Mouse (Mus musculus): ENCODE measurements at regions not wholly inside any gene's neighbourhood (a gene's known extent, or its start where the extent isn't known, plus 50 kb on each side); places are given as distances from the start of the nearest gene placed in this dataset.

DNA sequence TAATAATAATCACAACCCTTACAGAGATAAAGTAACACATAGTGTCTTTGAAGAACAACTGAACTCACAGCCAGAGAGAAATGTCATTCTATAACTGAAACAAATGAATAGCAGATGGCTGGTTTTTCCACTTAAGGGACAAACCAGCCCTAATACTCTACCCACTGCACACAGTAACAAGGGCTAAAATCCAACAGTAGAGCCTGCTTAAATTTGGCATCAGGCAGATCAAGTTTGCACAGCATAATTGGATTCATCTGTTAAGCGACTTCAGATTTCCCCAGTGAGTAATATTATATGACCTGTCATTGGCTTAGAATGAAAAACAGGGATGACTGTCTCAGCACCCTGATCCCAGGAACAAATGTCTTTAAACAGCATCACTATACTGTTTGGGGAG is 1416.5 kb upstream of the 1700008P02Rik start:
- Histone ChIP-seq H3K36me3 (replicated peaks) (no peaks in the 10 kb centered on the region), H3K4me3 (ENCODE audit: low read depth, low read length) (no peak overlapping the region), H3K4me1 (ENCODE audit: insufficient read depth, low read depth, low read length) (no peaks in the 10 kb centered on the region), H3K27me3 (ENCODE audit: insufficient read depth, low read length) (peaks cover 2% of the 10 kb centered on the region; the same call in 1 of the 2 replicates), H3K9me3 (replicated peaks) (no peaks in the 10 kb centered on the region)
- TF ChIP-seq GATA1 (IDR thresholded peaks at IDR 0.05; ENCODE audit: borderline replicate concordance, low read length) (no peak), TAL1 (conservative IDR thresholded peaks at IDR 0.05; ENCODE audit: low read depth, low read length) (no peak), CTCF (IDR thresholded peaks at IDR 0.05; ENCODE audit: low read depth, low read length) (no peak), POLR2AphosphoS5 (IDR thresholded peaks at IDR 0.05; ENCODE audit: insufficient replicate concordance, low read depth, low read length) (no peak), GATA2 (IDR thresholded peaks at IDR 0.05; ENCODE audit: borderline replicate concordance, low read depth, low read length) (no peak)
- DNase-seq (ENCODE audit: low spot score) (no peak), ATAC-seq (ENCODE audit: extremely low read depth, insufficient number of reproducible peaks, low FRiP score, poor library complexity, severe bottlenecking) (no peak)

DNA sequence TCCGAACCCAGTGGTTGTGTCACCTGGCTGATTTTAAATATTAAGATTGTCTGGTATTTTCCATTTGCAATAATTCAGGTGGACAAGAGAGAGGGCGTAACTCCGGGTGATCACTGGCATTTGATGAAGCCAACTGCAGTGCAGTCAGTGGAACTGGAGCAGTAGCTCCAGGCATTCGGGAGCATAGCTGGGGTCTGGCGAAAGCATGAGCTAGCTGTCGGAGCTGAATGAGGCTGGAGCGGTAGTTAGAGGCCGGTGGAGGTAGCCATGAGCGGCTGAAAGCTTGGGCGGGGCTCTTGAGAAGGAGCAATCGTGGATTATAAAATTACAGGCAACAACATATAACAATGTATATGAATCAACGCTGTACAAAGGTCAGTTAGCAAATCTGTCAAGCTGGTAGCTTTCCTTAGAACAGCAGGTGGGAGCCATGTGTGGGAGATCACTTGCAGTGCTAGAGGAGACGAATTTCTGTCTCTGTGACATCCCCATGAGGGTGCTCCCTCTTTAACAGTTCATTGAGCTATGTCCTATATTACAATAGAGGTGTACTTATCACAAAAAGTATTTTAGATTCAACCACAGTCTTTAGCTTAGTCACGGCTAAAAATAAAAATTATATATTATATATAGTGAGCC is 1415.0 kb upstream of the 1700008P02Rik start:
- DNase-seq (ENCODE audit: low spot score), result no peak
- Histone ChIP-seq H3K9me3 (replicated peaks) (no peaks in the 10 kb centered on the region), H3K36me3 (replicated peaks) (no peaks in the 10 kb centered on the region), H3K4me3 (ENCODE audit: low read depth, low read length) (no peak overlapping the region), H3K27me3 (ENCODE audit: insufficient read depth, low read length) (peaks cover 2% of the 10 kb centered on the region; the same call in 1 of the 2 replicates), H3K4me1 (ENCODE audit: insufficient read depth, low read depth, low read length) (no peaks in the 10 kb centered on the region)
- ATAC-seq (ENCODE audit: extremely low read depth, insufficient number of reproducible peaks, low FRiP score, poor library complexity, severe bottlenecking), result no peak
- no peak for TF ChIP-seq GATA1 (IDR thresholded peaks at IDR 0.05; ENCODE audit: borderline replicate concordance, low read length)

DNA sequence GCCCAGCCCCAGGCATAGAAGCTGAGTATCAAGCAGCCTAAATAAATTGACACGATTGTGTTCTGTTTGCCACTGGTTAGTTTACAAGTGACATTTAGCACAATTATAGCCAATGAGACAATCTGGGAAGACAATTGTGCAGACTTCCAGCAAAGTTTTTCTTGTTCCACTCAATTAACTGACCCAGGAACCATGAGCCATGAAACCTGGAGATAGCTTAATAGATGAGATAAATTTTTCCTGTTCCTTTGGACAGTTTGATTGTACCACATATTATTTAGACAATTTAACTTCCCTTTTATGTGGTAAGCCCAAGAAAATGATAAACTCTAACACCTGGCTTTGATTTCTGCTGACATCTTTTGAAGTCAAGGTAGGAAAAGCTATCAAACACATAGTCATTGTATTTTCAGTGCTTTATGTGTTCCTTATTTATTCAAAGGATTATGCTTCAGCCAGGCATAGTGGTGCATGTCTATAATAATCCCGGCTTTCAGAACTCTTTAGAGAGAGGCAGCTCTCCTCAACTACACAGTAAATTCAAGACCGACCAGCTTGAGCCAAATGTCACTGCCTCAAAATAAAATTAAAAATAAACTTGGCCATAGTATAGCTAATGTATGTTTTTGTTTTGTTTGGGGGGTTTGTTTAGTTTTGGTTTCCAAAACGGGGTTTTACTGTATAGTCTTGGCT is 1406.2 kb upstream of the 1700008P02Rik start:
- H3K36me3 ChIP-seq (replicated peaks), result no peaks in the 10 kb centered on the region
- no peak for TF ChIP-seq GATA2 (IDR thresholded peaks at IDR 0.05; ENCODE audit: borderline replicate concordance, low read depth, low read length)
- TF ChIP-seq TAL1 (conservative IDR thresholded peaks at IDR 0.05; ENCODE audit: low read depth, low read length), result no peak
- TF ChIP-seq POLR2AphosphoS5 (IDR thresholded peaks at IDR 0.05; ENCODE audit: insufficient replicate concordance, low read depth, low read length), result no peak
- TF ChIP-seq GATA1 (IDR thresholded peaks at IDR 0.05; ENCODE audit: borderline replicate concordance, low read length), result no peak
- TF ChIP-seq CTCF (IDR thresholded peaks at IDR 0.05; ENCODE audit: low read depth, low read length), result no peak

DNA sequence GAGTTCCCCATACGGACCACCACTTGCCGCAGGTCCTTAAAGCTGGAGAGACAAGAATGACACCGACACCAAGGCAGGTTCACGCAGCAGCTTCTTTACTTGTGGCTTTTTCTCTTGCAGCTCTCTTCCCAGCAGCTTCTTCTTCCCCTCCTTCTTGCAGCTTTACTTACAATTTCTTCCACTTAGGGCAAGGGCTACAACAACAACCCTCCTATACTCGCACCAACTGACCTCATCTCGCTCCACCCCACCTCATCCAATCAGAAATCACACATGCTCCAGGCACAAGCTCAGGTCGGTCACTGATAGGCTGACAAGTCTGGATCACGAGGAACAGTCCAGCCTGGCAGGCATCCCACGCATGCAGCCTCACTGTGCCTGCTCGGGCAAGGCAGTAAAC is 1402.4 kb upstream of the 1700008P02Rik start:
- peaks cover 5% of the 10 kb centered on the region for H3K4me1 ChIP-seq (ENCODE audit: insufficient read depth, low read depth, low read length)
- no peaks in the 10 kb centered on the region for H3K27me3 ChIP-seq (ENCODE audit: insufficient read depth, low read length)
- peak overlapping the region; percentile 64 for H3K4me3 ChIP-seq (ENCODE audit: low read depth, low read length)
- no peak for DNase-seq (ENCODE audit: low spot score)
- peaks cover 13% of the 10 kb centered on the region for H3K36me3 ChIP-seq (replicated peaks)
- H3K9me3 ChIP-seq (replicated peaks), result peaks cover 8% of the 10 kb centered on the region
- peak; percentile 68 for ATAC-seq (ENCODE audit: extremely low read depth, insufficient number of reproducible peaks, low FRiP score, poor library complexity, severe bottlenecking)
- TF ChIP-seq GATA2 (IDR thresholded peaks at IDR 0.05; ENCODE audit: borderline replicate concordance, low read depth, low read length), result no peak
- TF ChIP-seq CTCF (IDR thresholded peaks at IDR 0.05; ENCODE audit: low read depth, low read length), result no peak
- TF ChIP-seq GATA1 (IDR thresholded peaks at IDR 0.05; ENCODE audit: borderline replicate concordance, low read length), result no peak
- TF ChIP-seq POLR2AphosphoS5 (IDR thresholded peaks at IDR 0.05; ENCODE audit: insufficient replicate concordance, low read depth, low read length), result no peak
- TF ChIP-seq TAL1 (conservative IDR thresholded peaks at IDR 0.05; ENCODE audit: low read depth, low read length), result no peak

More for the DNA sequence above, 1406.2 kb upstream of the 1700008P02Rik start:
- H3K27me3 ChIP-seq (ENCODE audit: insufficient read depth, low read length), result no peaks in the 10 kb centered on the region
- H3K9me3 ChIP-seq (replicated peaks), result no peaks in the 10 kb centered on the region
- DNase-seq (ENCODE audit: low spot score), result no peak
- no peak overlapping the region for H3K4me3 ChIP-seq (ENCODE audit: low read depth, low read length)
- peaks cover 2% of the 10 kb centered on the region; the same call in 1 of the 2 replicates for H3K4me1 ChIP-seq (ENCODE audit: insufficient read depth, low read depth, low read length)
- ATAC-seq (ENCODE audit: extremely low read depth, insufficient number of reproducible peaks, low FRiP score, poor library complexity, severe bottlenecking), result no peak

DNA sequence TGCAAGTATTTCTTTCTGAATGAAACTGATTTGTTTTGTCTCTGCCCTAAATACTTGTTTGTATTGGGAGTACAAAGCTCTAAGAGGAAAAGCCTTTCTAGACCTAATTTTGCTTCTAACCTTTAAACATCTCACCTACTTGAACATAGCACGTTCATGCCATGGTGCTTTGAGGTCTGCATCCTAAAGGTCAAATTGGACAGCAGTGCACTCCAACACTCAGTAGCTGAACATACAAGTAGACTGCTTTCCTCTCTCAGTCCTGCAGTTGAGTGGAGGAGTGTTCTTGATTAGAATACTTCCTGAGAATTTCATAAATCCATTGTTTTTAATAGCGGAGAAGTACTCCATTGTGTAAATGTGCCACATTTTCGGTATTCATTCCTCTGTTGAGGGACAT is 1397.2 kb upstream of the 1700008P02Rik start:
- Histone ChIP-seq H3K27me3 (ENCODE audit: insufficient read depth, low read length) (no peaks in the 10 kb centered on the region), H3K4me1 (ENCODE audit: insufficient read depth, low read depth, low read length) (peaks cover 2% of the 10 kb centered on the region; the same call in 1 of the 2 replicates), H3K4me3 (ENCODE audit: low read depth, low read length) (no peak overlapping the region), H3K9me3 (replicated peaks) (peaks cover 8% of the 10 kb centered on the region), H3K36me3 (replicated peaks) (peaks cover 13% of the 10 kb centered on the region)
- ATAC-seq (ENCODE audit: extremely low read depth, insufficient number of reproducible peaks, low FRiP score, poor library complexity, severe bottlenecking) (no peak), DNase-seq (ENCODE audit: low spot score) (no peak)
- no peak for TF ChIP-seq TAL1 (conservative IDR thresholded peaks at IDR 0.05; ENCODE audit: low read depth, low read length)
- TF ChIP-seq CTCF (IDR thresholded peaks at IDR 0.05; ENCODE audit: low read depth, low read length), result no peak
- TF ChIP-seq GATA1 (IDR thresholded peaks at IDR 0.05; ENCODE audit: borderline replicate concordance, low read length), result no peak
- TF ChIP-seq POLR2AphosphoS5 (IDR thresholded peaks at IDR 0.05; ENCODE audit: insufficient replicate concordance, low read depth, low read length), result no peak
- no peak for TF ChIP-seq GATA2 (IDR thresholded peaks at IDR 0.05; ENCODE audit: borderline replicate concordance, low read depth, low read length)

DNA sequence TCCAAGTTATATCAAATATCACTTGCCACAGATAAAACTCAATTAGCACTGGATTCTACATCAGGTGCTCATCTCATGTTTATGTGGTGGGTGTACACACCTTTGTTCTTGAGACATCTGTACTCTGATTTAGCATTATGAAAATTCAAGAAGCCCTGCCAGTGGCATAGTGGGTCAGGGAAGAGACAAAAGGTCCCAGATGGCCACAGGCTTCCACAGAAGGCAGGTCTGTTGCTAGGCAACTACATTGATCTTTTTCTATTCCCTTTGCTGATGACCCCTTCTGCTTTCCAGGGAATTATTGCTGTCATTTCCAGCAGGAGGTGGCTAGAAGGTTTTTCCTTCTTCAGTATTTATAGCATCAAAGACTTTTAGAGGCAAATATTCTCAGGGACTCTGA is 1396.7 kb upstream of the 1700008P02Rik start:
- DNase-seq (ENCODE audit: low spot score) (no peak), ATAC-seq (ENCODE audit: extremely low read depth, insufficient number of reproducible peaks, low FRiP score, poor library complexity, severe bottlenecking) (no peak)
- Histone ChIP-seq H3K36me3 (replicated peaks) (peaks cover 13% of the 10 kb centered on the region), H3K9me3 (replicated peaks) (peaks cover 8% of the 10 kb centered on the region), H3K4me3 (ENCODE audit: low read depth, low read length) (no peak overlapping the region), H3K27me3 (ENCODE audit: insufficient read depth, low read length) (no peaks in the 10 kb centered on the region), H3K4me1 (ENCODE audit: insufficient read depth, low read depth, low read length) (peaks cover 2% of the 10 kb centered on the region; the same call in 1 of the 2 replicates)
- no peak for TF ChIP-seq TAL1 (conservative IDR thresholded peaks at IDR 0.05; ENCODE audit: low read depth, low read length)
- TF ChIP-seq CTCF (IDR thresholded peaks at IDR 0.05; ENCODE audit: low read depth, low read length), result no peak
- no peak for TF ChIP-seq POLR2AphosphoS5 (IDR thresholded peaks at IDR 0.05; ENCODE audit: insufficient replicate concordance, low read depth, low read length)
